Mouse (Mus musculus): Measurements from ENCODE around the gene 4930507D05Rik. TPM values are rescaled to one million over a fixed set of nuclear protein-coding genes. Genes with fewer than 3 reads are reported as not detected.
A peak's percentile ranks its signal among the peaks of the same experiment; 100 is the strongest.

The 4930507D05Rik gene
- polyA plus RNA-seq, 1 experiment, result not detected

DNA sequence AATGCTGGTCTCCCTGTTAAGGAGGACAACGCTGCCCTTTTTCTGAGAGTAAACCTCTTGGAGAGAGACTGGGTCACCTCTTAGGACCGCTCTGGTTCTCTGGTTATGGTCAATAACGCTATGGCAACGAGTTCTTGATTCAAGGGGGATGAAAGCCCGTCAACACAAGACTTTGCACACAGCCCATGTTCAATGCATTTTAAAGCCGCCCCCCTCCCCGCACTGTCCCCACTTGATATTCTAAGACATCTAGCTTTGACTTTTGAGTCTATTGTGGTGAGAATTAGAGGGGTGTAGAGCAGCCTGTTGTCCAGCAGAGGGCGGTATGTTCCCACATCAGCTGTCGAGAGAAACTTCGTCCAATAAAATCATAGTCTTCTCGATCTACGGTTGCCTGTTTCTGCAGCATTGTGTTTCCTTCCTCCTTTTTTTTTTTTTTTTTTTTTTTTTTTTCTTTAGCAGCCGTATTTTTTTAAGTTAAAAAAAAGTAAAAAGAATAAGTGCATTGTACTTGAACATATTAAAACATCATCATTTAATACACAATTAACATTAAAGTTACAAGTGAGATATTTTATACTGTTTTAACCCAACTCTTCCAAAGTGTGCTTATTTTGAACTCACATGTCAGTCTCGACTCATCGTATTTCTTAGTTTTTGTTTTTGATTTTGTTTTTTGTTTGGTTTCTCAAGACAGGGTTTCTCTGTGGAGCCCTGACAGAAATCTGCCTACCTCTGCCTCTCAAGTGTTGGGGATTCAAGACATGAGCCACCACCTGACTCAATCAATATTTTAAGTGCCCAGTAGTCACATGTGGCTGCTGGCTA is 51.0 kb downstream of the 4930507D05Rik start:
- WGBS, result 22% methylated on average over 15 of the region's 15 CpGs
- H3K4me1 ChIP-seq (ENCODE audit: control insufficient read depth, insufficient read depth, insufficient read length), result peaks cover 12% of the 10 kb centered on the region; the same call in 1 of the 2 replicates
- H3K27me3 ChIP-seq (ENCODE audit: control insufficient read depth, insufficient read depth, low read length), result no peaks in the 10 kb centered on the region
- TF ChIP-seq POLR2A (IDR thresholded peaks at IDR 0.05; ENCODE audit: low read depth, low read length) (no peak), CTCF (IDR thresholded peaks at IDR 0.05; ENCODE audit: extremely low read depth, insufficient read depth, insufficient read length, insufficient replicate concordance) (peak; percentile 85; the same call in 1 of the 2 replicates)
- H3K27ac ChIP-seq (ENCODE audit: insufficient read depth, low read length), result peak overlapping the region; percentile 76
- H3K36me3 ChIP-seq (ENCODE audit: control insufficient read depth, insufficient read depth, low read length), result peaks cover 18% of the 10 kb centered on the region
- peak overlapping the region; percentile 17; the same call in 1 of the 2 replicates for H3K4me3 ChIP-seq (ENCODE audit: extremely low read depth, insufficient read depth, insufficient read length)
- DNase-seq (ENCODE audit: low read depth in 1 of 2, low spot score in 2 of 2), result peak; percentile 68 to 78

Other genes starting within 250 kb of the 4930507D05Rik start
- gene Tspan15, start 218.2 kb upstream of the 4930507D05Rik start, polyA plus RNA-seq (2012; rRNA removed), result 39.2 and 46.1 TPM in 2 replicates
- not detected in 2 replicates for gene Tacr2, start 197.1 kb upstream of the 4930507D05Rik start, polyA plus RNA-seq (2012; rRNA removed)
- gene Hk1, start 69.6 kb upstream of the 4930507D05Rik start, polyA plus RNA-seq (2012; rRNA removed), result 31.0 and 38.5 TPM in 2 replicates
- gene Hkdc1, start 27.0 kb upstream of the 4930507D05Rik start, polyA plus RNA-seq (2012; rRNA removed), result 0.04 and 0.06 TPM in 2 replicates
- 8.0 and 10.4 TPM in 2 replicates for gene Supv3l1, start 249 bp downstream of the 4930507D05Rik start, polyA plus RNA-seq (2012; rRNA removed)
- 4.0 and 5.6 TPM in 2 replicates for gene Vps26a, start 37.3 kb downstream of the 4930507D05Rik start, polyA plus RNA-seq (2012; rRNA removed)
- 65.7 and 76.3 TPM in 2 replicates for gene Srgn, start 78.0 kb downstream of the 4930507D05Rik start, polyA plus RNA-seq (2012; rRNA removed)
- 16.8 and 23.5 TPM in 2 replicates for gene Kif1bp, start 129.0 kb downstream of the 4930507D05Rik start, polyA plus RNA-seq (2012; rRNA removed)
- 10.3 and 11.8 TPM in 2 replicates for gene Ddx21, start 152.8 kb downstream of the 4930507D05Rik start, polyA plus RNA-seq (2012; rRNA removed)
- gene Ddx50, start 201.7 kb downstream of the 4930507D05Rik start, polyA plus RNA-seq (2012; rRNA removed), result 6.1 and 6.4 TPM in 2 replicates